Mouse (Mus musculus): Measurements from ENCODE around the gene Golm1.

The Golm1 gene

GRCm38 (mm10) chr13:59647484-59647883 lies 28.1 kb downstream of the Golm1 start:
- DNase-seq (ENCODE audit: low spot score in 2 of 2) = no peak

- no peak for DNase-seq (ENCODE audit: low spot score in 2 of 2)
These were observed 28.9 kb downstream of the Golm1 start for GRCm38 (mm10) chr13:59646674-59647244.

- no peak for DNase-seq (ENCODE audit: low spot score in 2 of 2)
These were observed 30.1 kb downstream of the Golm1 start for GRCm38 (mm10) chr13:59645491-59645890.

- no peak for DNase-seq (ENCODE audit: low spot score in 2 of 2)
These were observed 32.8 kb downstream of the Golm1 start for GRCm38 (mm10) chr13:59642818-59643217.

- DNase-seq (ENCODE audit: low spot score in 2 of 2) = no peak
These were observed 35.5 kb downstream of the Golm1 start for GRCm38 (mm10) chr13:59640178-59640440.

GRCm38 (mm10) chr13:59639368-59640177 lies 36.0 kb downstream of the Golm1 start:
- no peak for DNase-seq (ENCODE audit: low spot score in 2 of 2)

GRCm38 (mm10) chr13:59637800-59638199 lies 37.8 kb downstream of the Golm1 start:
- no peak for DNase-seq (ENCODE audit: low spot score in 2 of 2)

GRCm38 (mm10) chr13:59634637-59635036 lies 41.0 kb downstream of the Golm1 start:
- no peak for DNase-seq (ENCODE audit: low spot score in 2 of 2)

GRCm38 (mm10) chr13:59626739-59627138 lies 48.9 kb downstream of the Golm1 start:
- no peak for DNase-seq (ENCODE audit: low spot score in 2 of 2)

- no peak for DNase-seq (ENCODE audit: low spot score in 2 of 2)
These were observed 50.7 kb downstream of the Golm1 start for GRCm38 (mm10) chr13:59624903-59625302.

GRCm38 (mm10) chr13:59624389-59624788 lies 51.2 kb downstream of the Golm1 start:
- no peak for DNase-seq (ENCODE audit: low spot score in 2 of 2)

GRCm38 (mm10) chr13:59621643-59622489 lies 53.7 kb downstream of the Golm1 start:
- DNase-seq (ENCODE audit: low spot score in 2 of 2) = no peak

- DNase-seq (ENCODE audit: low spot score in 2 of 2) = no peak
These were observed 57.1 kb downstream of the Golm1 start for GRCm38 (mm10) chr13:59618463-59618862.

GRCm38 (mm10) chr13:59615554-59615953 lies 60.1 kb downstream of the Golm1 start:
- DNase-seq (ENCODE audit: low spot score in 2 of 2) = no peak

- no peak for DNase-seq (ENCODE audit: low spot score in 2 of 2)
These were observed 60.5 kb downstream of the Golm1 start for GRCm38 (mm10) chr13:59615152-59615551.

- DNase-seq (ENCODE audit: low spot score in 2 of 2) = no peak
These were observed 61.7 kb downstream of the Golm1 start for GRCm38 (mm10) chr13:59613868-59614267.

- no peak for DNase-seq (ENCODE audit: low spot score in 2 of 2)
These were observed 65.2 kb downstream of the Golm1 start for GRCm38 (mm10) chr13:59610437-59610836.

GRCm38 (mm10) chr13:59609885-59610284 lies 65.7 kb downstream of the Golm1 start:
- DNase-seq (ENCODE audit: low spot score in 2 of 2) = no peak

GRCm38 (mm10) chr13:59605221-59605922 lies 70.2 kb downstream of the Golm1 start:
- no peak for DNase-seq (ENCODE audit: low spot score in 2 of 2)

- DNase-seq (ENCODE audit: low spot score in 2 of 2) = no peak
These were observed 71.1 kb downstream of the Golm1 start for GRCm38 (mm10) chr13:59604511-59604910.

GRCm38 (mm10) chr13:59603096-59603495 lies 72.5 kb downstream of the Golm1 start:
- DNase-seq (ENCODE audit: low spot score in 2 of 2) = no peak

- DNase-seq (ENCODE audit: low spot score in 2 of 2) = no peak
These were observed 83.0 kb downstream of the Golm1 start for GRCm38 (mm10) chr13:59592630-59593029.
